In genomic region chr2:167627019-167627418, GRCm38 (mm10) we compare ENCODE assay signal across 1 mouse cellular context.
A peak's percentile ranks its signal among the peaks of the same experiment; 100 is the strongest.
TF ChIP-seq lines count a peak whose summit lies in the region.

No protein-coding gene starts in this region.

TF ChIP-seq in MEL, 35 proteins besides CTCF, POLR2A, EP300 and RAD21:
- no peak for TF ChIP-seq MAFK (IDR thresholded peaks at IDR 0.05; ENCODE audit: borderline replicate concordance, low read depth, low read length)
- TF ChIP-seq TCF12 (IDR thresholded peaks at IDR 0.05; ENCODE audit: low read depth, low read length), result 0 out of 2 replicates have a peak, but pooled peaks have one; percentile 27
- no peak for TF ChIP-seq UBTF (IDR thresholded peaks at IDR 0.05; ENCODE audit: borderline replicate concordance, insufficient read depth, low read depth, low read length)
- no peak for TF ChIP-seq TBP (IDR thresholded peaks at IDR 0.05; ENCODE audit: low read depth, low read length)
- no peak for TF ChIP-seq USF1 (IDR thresholded peaks at IDR 0.05; ENCODE audit: low read depth, low read length)
- peak; percentile 79 for TF ChIP-seq TAL1 (IDR thresholded peaks at IDR 0.05; ENCODE audit: low read length)
- peak; percentile 43; the same call in 1 of the 2 replicates for TF ChIP-seq ETS1 (IDR thresholded peaks at IDR 0.05; ENCODE audit: low read depth, low read length)
TF ChIP-seq in MEL: peak in this region for 3.
